Mouse (Mus musculus) mouse trophoblast stem cell (cell line): ENCODE results near the gene Tmem243.

ENCODE experiments used
- in situ Hi-C, 2 experiments: fragments of 300-500 bp; cut with MseI, MboI; formaldehyde crosslinking; loops; 2 replicates in 1 of 2; 3 replicates in 1 of 2; pipeline ENCODE4 v1.15.1; 2025

The Tmem243 gene

DNA sequence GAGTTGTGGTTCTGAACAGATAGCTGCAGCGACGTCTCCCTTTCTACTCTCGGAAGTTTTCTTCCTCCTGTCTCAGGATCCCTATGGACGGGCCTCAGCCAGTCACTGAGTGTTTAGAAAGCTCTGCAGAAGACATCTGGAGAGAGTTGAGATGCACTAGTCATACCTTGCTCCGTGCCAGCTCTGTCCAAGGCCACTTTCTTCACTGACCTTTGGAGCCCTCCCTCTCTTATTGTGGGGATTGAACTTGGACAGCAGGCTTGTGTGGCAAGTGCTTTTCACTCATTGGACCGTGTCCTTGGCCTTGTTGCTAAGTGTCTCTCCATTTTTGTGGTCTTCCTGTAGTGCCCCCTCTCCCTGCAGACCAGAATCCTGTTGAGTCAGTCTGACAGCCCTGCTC, 6.3 kb downstream of the Tmem243 start:
- in situ Hi-C loops = no loop called here

DNA sequence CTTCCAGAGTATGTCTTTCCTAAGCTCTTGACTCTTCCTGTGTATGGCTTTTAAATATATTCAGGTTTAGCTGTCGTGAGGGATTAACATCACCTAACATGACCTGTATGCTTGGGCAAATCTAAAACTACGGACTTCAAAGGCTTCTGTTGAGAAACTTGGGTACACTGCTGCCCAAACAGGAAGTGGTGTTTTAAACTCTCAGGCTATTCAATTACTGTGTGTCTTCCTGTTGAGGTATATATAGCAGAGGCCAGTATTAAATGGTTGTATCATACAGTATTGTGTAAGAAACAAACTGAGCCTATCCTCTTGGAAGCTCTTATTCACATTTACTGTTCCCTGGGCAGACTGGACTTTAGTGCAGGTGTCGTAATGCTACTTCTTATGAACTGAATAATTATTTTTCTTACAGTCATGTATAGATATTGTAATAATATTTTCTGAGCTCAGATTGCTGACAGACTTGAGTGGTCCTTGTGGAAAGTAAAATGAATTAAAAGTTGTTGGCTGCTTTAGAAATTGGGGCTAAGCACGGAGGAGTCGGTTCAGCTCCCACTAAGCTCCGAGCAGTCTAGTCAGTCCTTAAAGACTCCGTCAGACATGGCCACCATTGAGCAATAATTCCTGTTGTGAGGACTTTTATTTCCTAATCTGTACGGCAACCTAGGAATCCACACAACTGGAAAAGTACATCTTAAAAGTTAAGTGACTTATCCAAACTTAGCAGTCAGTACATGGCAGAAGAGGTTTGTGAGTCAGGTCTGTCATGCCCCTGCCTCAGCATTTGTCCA, 7.0 kb downstream of the Tmem243 start:
- in situ Hi-C loops = no loop called here

DNA sequence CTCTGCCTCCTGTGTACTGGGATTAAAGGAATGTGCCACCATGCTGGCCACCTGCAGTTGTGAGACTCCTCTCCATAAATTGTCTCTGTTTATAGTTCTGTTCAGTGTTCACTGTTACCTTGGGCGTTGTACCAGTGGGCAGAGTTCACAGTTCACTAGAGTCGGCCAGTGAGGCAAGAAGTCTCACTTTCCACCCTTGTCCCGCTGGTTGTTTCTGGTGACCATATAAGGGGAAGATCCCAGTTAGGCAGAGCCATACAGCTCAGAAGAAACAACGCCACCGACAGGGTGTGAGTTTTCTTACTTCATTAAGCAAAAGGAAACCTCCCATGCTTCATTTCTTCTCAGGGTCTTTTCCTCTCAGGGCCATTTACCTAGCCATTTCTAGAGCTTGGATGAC, 8.0 kb downstream of the Tmem243 start:
- in situ Hi-C loops = no loop called here

DNA sequence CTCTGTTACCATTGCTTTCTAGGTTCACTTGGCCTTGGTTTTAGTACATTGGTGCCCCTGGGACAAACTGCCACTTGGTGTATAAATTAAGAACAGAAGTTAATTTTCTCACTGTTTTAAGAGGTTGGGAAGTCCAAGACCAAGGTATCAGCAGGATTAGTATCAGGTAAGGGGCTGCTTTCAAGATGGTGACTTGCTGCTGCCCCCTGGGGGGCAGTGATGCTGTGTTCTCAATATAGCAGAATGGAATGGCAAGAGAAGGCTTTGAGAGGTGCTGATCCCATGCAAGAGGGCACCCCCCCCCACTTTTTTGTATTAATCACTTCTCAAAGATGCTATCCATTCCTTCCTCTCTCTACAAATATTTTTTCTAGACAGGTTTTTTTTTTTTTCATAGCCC, 9.1 kb downstream of the Tmem243 start:
- in situ Hi-C loops = no loop called here

DNA sequence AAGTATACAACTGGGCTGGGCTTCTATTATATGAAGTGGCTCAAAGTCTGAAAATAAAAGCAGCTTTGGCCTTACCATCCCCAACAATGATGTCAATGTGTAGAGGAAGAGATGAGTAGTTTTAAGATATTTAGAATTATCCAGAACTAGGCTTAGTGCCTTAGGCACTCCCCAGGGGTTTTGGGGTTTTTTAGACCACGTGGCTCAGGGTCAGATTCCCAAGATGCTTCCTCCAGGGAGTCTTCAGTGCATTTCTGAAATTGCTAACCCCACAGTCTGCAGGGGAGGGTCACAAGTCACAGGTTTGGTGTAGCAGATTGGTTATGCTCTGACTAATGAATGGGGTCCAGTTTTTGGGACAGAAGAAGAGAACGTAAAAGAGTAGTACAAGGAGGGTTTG, 10.8 kb downstream of the Tmem243 start:
- in situ Hi-C loops = no loop called here

DNA sequence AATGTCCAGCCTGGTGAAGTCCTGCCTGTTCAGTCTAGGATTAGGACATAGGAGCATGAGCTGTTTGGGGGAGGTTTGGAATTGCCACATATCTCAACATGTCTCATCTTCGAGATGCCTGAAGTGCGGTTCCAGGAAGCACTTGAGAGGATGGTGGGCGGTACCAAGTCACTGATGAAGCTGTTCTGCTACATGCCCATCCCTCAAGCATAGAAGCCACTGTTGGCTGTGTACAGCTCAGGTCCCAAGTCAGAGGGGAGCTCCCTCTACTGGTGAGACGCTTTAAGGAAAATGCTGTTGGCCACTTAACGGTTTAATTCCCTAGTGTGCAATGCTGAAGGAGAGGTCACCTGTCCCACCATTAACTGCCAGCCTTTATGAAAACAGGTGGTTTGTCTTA, 11.3 kb downstream of the Tmem243 start:
- in situ Hi-C loops = no loop called here

DNA sequence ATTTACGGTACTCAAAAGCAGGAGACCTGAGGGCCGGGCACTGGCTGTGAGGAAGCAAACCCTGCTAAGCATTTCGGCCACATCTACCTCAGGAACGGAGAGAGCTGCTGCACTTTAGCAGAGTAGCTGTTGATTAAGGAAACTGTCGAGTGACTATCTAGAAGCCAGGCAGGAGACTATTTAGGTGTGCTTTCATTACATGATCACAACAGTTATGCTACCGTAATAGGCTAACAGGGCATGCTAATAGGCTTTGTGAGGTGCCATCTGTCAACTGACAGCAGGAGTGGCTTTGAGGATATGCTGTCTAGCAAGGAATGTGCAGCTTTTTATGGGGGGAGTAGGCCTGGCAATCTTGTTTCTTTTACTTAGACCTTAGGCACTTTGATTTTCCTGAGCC, 13.7 kb downstream of the Tmem243 start:
- in situ Hi-C loops = no loop called here

DNA sequence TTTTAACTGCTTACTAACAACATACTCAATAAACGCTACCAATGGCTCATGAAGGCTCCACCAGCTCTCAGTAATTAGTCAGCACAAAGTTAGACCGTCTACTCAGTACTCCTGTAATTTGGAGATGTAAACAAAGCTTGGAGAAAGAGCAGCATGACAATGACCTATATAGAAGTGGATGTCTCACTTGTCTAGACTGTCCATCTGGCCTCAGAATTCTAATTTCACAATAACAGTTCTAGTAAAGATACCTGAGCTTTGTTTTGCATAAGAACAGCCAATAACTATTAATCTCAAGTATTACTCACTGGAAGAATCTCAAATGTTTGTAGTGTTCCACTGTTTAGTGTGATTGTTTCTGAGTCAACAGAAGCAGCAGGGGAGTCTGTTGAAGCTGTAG, 23.7 kb downstream of the Tmem243 start:
- in situ Hi-C loops = no loop called here

DNA sequence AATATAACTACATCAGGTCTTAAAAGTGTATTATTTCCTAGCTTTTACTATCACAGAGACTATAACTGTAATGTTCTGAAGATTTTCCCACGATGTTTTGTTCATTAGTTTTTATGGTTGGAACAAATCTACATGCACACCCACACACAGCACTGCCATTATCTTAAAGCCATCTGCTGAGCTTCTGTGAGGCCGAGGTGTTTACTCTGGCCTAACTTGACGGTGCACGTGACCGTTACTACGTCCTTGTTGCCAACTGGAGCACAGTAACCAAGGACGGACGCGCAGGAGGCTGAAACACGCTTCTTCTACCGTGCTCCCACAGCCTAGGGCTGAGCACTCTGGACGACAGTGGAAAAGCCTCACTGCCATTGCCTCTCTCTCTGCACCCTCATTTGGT, 28.1 kb downstream of the Tmem243 start:
- in situ Hi-C loops = no loop called here

DNA sequence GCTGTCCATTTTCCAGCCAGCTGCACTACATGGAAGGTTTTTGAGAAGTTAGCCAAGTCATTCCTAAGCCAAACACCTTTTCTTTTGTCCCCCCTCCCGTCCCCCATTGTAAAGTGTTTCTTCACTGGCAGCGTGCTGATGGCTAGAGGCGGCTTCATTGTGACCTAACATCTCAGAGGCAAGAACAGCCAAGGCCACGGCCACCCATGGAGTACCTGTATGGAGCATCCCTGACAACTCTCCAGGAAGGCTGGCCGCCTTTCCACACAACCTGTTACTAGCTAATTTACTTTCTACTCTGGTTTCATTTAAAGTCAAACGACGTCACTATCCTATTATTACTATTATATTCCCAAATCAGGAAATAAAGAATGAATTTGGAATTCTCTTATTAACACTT, 31.3 kb downstream of the Tmem243 start:
- in situ Hi-C loops = no loop called here

DNA sequence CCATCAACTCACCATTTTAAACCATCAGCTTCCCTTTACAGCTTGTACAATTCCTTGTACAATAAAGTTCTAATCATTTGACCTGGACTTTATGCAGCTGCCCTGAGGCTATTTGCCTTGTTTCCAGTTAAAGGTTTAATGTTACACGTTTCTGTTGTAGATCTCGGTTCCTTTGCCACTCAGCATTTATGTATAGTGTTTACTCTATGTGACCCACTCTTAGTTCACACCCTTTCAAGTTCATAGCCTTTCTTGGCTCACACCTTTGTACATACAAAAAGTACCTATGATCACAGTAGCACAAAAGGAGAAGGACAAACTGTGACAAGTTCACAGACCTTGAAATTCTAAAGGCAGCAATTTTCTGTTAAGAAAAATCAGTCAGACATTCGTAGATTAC, 35.1 kb downstream of the Tmem243 start:
- in situ Hi-C loops = no loop called here

DNA sequence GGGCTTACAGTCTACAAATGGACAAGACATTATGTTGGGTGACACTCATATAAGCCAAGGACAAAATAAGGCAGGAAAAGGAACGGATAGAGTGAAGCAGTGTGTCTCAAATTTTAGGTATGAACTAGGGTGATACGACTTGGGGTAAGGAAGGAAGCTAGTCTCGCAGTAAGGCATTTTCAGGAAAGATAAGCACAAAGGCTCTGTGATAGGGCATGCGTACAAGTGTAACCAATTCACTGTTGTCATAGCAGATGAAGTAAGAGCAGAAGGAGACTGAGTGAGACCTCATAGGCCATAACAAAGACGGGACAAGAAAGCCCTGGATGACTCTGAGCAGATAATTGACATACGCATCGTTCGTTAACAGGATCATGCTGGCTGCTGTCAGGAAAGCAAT, 40.3 kb downstream of the Tmem243 start:
- in situ Hi-C loops = no loop called here

DNA sequence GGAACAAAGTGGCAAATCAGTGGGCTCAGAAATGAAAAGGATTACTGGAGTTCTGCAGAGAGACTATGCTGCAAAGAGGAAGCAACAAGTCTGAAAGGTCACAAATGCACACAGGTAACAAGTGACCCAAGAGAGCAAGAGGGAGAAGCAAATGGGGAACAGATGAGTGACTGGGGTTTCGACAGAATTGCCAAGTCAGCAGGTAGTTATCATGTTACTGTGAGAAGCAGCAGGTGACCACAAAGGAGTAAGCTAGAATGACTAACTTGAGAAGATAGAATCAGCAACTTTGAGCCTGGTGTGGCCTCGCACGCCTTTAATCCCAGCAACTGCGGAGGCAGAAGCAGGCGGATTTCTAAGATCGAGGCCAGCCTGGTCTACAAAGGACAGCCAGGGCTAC, 41.9 kb downstream of the Tmem243 start:
- in situ Hi-C loops = no loop called here

DNA sequence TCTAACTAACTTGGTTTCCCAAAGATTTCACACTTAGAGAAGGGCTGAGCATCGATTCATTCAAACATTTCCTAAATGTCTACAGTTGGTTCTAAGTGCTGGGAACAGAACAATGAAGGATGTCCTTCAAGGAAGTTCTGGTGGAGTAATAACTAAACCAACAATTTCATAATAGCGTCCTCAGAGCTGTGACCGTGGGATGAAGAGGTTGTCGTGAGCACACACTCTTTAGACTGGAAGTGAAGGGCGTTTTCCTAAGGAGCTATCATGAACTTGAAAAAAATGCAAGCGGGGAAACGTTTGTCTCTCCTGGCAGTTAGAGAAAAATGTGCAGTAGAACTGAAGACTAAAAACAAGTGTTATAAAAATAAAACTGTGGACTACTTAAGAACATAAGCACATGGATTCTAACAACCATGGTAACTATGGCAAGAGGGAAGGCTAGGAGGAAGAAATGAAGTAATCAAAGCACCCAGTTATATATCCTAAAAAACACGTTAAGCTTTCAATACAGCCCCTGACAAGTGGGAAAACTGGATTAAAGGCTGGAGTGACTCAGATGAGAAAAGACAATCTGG, 48.9 kb downstream of the Tmem243 start:
- in situ Hi-C loops = no loop called here

DNA sequence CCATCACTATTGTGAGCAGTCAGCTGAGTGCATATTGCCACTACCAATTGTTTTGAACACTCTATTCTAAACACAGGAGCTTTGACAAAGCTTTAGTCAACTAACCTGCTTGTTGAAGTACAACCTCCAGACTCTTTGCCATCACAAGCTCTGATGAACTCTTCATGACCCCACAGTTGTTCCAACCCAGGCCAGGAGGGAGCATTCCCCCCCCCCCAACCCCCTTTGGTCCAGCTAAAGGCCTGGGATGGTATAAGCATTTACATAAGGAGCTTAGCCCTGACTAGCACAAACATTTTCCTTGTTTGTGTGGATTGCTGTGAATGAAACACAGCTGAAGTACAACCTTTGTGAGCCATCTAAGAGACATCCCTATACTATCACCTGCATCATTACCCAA, 56.3 kb downstream of the Tmem243 start:
- in situ Hi-C loops = no loop called here

DNA sequence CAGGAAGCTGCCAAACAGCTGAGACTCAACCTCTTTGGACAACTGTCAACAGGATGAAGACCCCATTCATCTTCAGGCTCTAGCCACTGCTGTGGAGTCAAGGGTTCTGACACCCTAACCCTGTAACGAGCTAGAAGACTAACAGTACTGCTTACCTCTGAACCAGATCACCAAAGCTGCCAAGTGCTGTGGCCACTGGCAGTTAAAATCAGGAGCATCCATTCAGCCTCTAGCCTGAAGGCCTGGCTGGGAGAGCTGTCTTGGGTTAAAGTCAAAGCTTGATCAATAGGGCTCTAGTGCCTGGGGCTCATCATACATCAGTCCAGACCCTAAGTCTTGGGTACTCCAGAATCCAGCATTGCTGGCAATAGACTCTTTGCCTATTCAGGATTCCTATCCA, 56.9 kb downstream of the Tmem243 start:
- in situ Hi-C loops = no loop called here

DNA sequence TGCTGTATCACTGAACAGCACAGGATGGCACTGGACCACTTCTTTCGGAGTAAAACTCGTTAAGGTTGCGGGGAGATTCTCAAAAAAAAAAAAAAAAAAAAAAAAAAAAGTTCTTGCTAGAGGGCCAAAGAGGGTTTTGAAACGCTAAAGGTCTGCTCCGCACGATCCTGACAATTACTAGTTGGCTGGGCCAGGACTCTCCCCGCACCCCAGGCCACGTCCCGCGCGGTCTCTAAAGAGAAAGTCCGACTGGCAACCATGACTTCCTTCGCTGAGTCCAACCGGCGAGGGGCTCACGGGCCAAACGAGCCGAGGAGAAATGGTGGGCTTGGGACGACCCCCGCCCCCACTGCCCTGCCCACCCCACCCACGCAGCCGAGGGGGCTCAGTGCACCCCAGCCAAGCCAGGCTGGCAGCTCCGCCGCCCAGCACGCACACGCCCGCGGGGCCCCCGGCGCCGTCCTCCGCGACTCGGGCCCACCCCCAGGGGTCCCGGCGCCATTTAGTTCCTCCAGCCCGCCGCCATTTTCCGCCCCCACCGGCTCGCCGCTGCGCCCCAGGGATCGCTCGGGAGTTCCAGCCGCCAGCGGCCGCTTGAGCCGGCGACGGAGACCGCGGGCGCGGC, 60.5 kb downstream of the Tmem243 start:
- in situ Hi-C loops = no loop called here

DNA sequence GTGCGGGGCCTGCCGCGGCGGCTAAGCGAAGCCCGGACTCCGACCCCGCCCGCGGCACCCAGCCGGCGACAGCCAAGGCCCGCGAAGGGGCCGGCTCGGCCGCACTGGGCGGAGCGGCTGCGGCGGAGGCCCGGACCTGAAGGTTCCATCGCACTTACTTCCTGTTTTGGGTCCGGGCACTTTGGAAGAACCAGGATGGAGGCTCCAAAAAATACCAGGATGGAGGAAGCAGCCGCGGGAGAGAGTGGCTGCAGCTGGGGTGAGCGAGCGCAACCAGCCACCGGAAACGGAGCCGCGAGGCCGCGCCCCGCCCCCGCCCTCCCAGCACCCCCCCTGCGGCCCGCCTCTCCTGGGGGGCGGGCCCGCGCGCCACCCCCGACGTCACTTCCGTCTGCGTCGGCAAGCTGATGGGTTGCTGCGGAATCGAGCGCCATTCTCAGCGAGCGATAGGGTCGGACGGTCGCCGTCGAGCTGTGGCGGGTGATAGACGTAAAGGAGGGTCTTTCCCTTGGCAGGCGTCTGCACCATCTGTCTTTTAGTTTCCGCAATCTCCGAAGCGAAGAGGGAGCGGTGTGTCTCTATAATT, 61.1 kb downstream of the Tmem243 start, which contains the start of gene Dmtf1:
Dmtf1 (minus strand) TSS at position 321 of the 586 bp plus-strand sequence.
- in situ Hi-C loops = no loop called here

DNA sequence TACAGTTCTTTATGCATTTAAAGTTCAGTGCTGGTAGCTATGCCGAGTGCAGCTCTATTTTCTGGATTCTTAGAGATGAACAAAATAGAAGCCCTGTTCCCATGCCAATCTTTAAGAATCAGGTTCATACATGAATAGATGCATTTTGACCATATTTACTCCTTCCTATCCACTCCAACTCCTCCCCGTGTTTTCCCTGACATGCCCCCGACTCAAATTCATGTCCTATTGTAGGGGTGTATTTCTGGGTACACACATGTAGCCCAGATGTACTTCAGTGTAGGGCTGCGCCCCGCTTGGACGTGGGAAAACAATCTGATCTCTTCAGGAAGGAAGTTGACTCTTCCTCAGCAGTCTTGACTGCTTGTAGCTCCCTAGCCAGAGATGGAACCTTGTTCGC, 61.6 kb downstream of the Tmem243 start:
- in situ Hi-C loops = no loop called here

DNA sequence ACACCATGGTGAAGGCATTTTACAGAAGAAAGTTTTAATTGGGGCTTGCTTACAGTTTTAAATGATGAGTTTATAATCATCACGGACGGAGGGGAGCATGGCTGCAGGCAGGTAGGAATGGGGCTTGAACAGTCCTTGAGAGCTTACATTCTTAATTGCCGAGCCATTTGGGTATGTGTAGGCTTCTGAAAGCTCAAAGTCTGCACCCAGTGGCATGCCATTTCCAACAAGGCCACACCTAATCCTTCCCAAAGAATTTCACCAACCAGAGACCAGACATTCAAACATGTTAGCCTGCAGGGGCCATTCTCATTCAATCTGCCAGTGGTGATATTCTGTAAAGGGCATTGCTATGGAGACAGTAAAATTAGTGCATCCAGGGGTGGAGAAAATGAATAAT, 62.9 kb downstream of the Tmem243 start:
- in situ Hi-C loops = no loop called here

DNA sequence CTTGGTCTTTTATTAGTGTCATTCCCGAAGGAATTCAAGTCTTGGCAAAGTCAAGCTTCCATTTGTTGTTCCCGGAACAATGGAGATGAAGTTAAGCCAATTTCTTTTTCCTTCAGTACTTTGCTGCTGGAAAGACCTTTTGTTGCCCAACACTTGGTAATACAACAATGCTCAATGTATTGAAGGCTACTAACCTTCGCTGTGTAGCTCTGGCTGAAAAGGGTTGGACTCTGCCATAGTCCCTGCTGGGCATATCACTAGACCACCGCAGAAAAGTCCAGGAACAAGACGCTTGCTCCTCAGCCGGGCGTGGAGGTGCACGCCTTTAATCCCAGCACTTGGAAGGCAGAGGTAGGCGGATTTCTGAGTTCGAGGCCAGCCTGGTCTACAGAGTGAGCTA, 64.7 kb downstream of the Tmem243 start:
- in situ Hi-C loops = loop anchor here in 1 of 2 experiments (5.0 kb wide), 1 partner anchor 252 kb away; no protein-coding TSS in a partner anchor

DNA sequence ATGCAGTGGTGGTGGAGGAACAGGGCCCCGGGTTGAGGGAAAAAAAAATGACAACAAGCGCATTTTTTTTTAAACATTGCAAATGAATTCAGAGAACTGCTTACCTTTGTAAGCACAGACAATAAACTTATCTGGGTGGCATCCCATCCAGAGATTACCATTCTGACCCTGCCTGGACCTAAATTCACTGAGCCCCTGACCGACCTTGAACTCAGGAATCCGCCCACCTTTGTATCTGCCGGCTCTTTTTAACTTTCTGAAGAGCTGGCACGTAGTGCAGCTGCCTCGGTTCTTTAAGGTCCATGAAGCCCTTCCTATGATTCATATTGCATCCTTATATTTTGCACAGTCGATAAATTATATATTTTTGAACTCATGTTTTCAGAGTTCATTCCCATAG, 65.9 kb downstream of the Tmem243 start:
- in situ Hi-C loops = loop anchor here in 1 of 2 experiments (5.0 kb wide), 1 partner anchor 251 kb away; no protein-coding TSS in a partner anchor
